Mouse (Mus musculus): ENCODE data around the gene Fsip1.
A peak's percentile ranks its signal among the peaks of the same experiment; 100 is the strongest.

The Fsip1 gene

GRCm38 (mm10) chr2:118248966-118249365, 7.8 kb downstream of the Fsip1 start:
- no peak for DNase-seq

- no peak for DNase-seq
These were observed 8.8 kb downstream of the Fsip1 start for GRCm38 (mm10) chr2:118248016-118248415.

GRCm38 (mm10) chr2:118245914-118246313, 10.9 kb downstream of the Fsip1 start:
- DNase-seq, result peak; percentile 66 to 82

- DNase-seq, result no peak
These were observed 20.6 kb downstream of the Fsip1 start for GRCm38 (mm10) chr2:118236196-118236595.

- DNase-seq, result no peak
These were observed 21.2 kb downstream of the Fsip1 start for GRCm38 (mm10) chr2:118235614-118236013.

- DNase-seq, result no peak
These were observed 26.2 kb downstream of the Fsip1 start for GRCm38 (mm10) chr2:118230544-118230943.

- DNase-seq, result no peak
These were observed 28.2 kb downstream of the Fsip1 start for GRCm38 (mm10) chr2:118228486-118229079.

GRCm38 (mm10) chr2:118225316-118226041, 31.3 kb downstream of the Fsip1 start:
- DNase-seq, result no peak

GRCm38 (mm10) chr2:118217993-118218595, 38.7 kb downstream of the Fsip1 start:
- DNase-seq, result no peak

GRCm38 (mm10) chr2:118209712-118210111, 47.1 kb downstream of the Fsip1 start:
- no peak for DNase-seq

- no peak for DNase-seq
These were observed 48.1 kb downstream of the Fsip1 start for GRCm38 (mm10) chr2:118208651-118209050.

- no peak for DNase-seq
These were observed 50.7 kb downstream of the Fsip1 start for GRCm38 (mm10) chr2:118205991-118206585.

- DNase-seq, result no peak
These were observed 52.1 kb downstream of the Fsip1 start for GRCm38 (mm10) chr2:118204646-118205045.

- DNase-seq, result peak; percentile 8 to 18
These were observed 52.9 kb downstream of the Fsip1 start for GRCm38 (mm10) chr2:118203739-118204461.

- no peak for DNase-seq
These were observed 53.8 kb downstream of the Fsip1 start for GRCm38 (mm10) chr2:118202934-118203333.

GRCm38 (mm10) chr2:118201983-118202382, 54.8 kb downstream of the Fsip1 start:
- DNase-seq, result no peak

- DNase-seq, result peak; percentile 74 to 83
These were observed 56.9 kb downstream of the Fsip1 start for GRCm38 (mm10) chr2:118199867-118200266.

GRCm38 (mm10) chr2:118196966-118197365, 59.8 kb downstream of the Fsip1 start:
- DNase-seq, result no peak

- DNase-seq, result no peak
These were observed 74.6 kb downstream of the Fsip1 start for GRCm38 (mm10) chr2:118182136-118182535.

GRCm38 (mm10) chr2:118179873-118180585, 76.7 kb downstream of the Fsip1 start:
- DNase-seq, result no peak

- no peak for DNase-seq
These were observed 77.3 kb downstream of the Fsip1 start for GRCm38 (mm10) chr2:118179472-118179871.

All from cerebellum, postnatal 25 days (tissue).